Mouse (Mus musculus): ENCODE results near the gene Zfp362.
A peak's percentile ranks its signal among the peaks of the same experiment; 100 is the strongest.

The Zfp362 gene

DNA sequence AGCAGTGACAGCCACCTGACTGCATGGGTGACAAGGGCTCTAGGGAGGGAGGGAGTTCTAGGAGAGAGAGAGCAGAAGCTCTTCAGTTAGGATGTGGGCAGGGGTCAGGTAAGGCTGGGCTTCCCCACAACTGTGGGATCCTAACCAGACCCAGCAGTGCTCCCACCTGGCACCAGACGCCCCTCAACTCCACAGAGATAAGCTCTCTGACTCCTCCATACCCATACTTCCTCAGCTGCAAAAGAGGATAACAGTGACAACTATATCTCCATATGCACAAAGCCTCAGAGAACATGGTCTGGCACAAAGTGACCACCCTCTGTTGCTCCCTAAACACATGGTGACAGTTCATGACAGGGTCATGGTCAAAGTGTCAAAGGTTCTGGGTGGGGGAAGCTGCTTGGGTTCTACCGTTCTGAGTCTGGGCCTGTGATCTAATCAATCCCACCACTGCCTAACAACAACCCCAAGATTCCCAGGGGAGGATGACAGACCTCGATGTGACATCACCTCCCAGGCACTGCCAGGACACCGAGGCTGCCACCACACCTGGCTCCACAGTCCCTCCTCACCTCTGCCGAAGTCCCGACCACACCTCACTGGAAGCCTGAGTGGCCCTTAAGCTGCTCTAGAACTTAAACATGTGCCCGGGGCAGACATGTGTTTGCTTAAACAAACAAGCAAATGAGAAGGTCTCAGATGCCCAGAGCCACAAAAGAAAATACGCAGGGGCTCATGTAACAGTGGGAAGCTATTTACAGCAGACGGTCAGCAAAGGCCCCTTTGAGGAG, 4.0 kb downstream of the Zfp362 start:
- DNase-seq (ENCODE audit: low read depth, low spot score): no peak

GRCm38 (mm10) chr4:128796788-128797187, 9.1 kb downstream of the Zfp362 start:
- no peak for DNase-seq (ENCODE audit: low read depth, low spot score)

- DNase-seq (ENCODE audit: low read depth, low spot score): no peak
Observed at GRCm38 (mm10) chr4:128795596-128795995, 10.2 kb downstream of the Zfp362 start.

- DNase-seq (ENCODE audit: low read depth, low spot score): no peak
Observed at GRCm38 (mm10) chr4:128794198-128794597, 11.6 kb downstream of the Zfp362 start.

DNA sequence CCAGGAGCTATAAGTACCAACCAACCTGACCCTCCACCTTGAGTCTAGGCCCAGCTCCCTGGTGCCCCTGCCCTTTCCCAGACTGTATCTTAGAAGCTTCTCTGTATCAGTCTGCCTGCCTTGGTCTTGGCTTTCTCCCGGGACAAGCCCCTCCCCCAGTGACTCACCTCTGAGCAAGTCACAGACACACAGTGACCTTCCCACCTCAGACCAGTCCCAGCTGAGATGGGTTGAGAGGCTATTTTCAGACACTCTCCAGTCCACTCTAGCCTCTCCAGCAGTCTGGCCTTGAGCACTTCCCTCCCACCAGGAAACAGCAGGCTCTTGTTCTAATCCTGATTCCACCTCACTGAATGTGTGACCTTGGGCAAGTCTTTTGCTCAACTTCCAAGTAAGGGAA, 12.1 kb downstream of the Zfp362 start:
- no peak for DNase-seq (ENCODE audit: low read depth, low spot score)

- no peak for DNase-seq (ENCODE audit: low read depth, low spot score)
Observed at GRCm38 (mm10) chr4:128789646-128790045, 16.2 kb downstream of the Zfp362 start.

DNA sequence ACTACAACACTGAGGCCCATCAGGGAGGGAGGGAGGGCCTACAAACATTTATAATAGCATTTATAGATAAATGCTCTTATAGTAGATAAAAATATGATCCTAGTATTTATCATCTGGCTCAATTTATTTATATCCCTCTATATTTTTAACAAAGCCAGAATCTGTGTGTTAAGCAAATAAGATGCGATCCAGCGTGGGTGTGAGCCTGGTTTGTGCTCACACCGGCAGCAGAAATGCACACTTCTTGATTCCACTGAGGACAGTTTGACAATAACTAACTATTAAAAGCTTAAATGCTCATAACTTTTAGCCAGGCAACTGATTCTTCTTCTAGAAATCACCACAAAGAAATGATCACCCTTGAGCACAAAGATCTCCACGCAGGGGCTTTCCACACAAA, 17.7 kb downstream of the Zfp362 start:
- no peak for DNase-seq (ENCODE audit: low read depth, low spot score)

DNA sequence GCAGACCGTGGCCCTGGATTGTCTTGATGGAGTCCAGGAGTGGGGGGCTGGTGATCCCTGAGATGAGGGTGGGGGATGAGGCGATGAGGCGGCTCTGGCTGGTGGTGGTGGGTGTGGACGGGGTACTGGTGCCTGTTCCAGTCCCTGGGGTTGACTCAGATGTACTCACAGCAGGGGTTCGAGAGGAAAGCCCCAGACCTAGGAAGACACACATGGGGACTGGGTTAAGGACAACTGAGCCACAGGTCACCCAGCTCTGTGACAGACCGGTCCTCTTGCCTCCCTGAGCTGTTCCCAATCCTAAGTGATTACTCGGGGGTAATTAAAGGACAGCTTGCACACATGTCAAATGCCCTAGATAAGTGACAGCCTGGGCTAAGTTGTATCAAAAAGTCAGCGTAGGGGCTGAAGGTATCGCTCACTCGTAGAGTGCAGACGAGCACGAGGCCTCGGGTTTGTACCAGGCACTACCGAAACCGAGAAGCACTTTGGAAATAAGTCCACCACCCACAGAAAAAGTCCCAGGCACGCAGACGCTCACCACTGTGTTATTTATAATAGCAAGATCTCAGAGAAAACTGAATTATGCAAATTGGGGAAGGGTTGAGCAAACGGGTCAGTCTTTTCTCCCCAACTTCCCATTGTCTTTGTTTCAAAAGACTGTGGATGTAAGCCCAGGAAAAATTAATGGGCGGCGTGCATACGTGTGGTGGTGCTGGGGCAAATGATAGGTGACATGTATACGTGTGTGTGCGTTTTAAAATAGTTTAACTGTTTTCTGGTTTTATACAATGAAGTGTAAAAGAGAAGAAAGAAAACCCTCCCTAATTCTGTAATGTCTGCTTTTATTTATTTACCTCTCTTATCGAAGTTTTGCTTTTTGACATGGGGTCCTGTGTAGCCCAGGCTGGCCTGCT, 18.6 kb downstream of the Zfp362 start:
- no peak for DNase-seq (ENCODE audit: low read depth, low spot score)

- DNase-seq (ENCODE audit: low read depth, low spot score): no peak
Observed at GRCm38 (mm10) chr4:128785921-128786654, 19.8 kb downstream of the Zfp362 start.

DNA sequence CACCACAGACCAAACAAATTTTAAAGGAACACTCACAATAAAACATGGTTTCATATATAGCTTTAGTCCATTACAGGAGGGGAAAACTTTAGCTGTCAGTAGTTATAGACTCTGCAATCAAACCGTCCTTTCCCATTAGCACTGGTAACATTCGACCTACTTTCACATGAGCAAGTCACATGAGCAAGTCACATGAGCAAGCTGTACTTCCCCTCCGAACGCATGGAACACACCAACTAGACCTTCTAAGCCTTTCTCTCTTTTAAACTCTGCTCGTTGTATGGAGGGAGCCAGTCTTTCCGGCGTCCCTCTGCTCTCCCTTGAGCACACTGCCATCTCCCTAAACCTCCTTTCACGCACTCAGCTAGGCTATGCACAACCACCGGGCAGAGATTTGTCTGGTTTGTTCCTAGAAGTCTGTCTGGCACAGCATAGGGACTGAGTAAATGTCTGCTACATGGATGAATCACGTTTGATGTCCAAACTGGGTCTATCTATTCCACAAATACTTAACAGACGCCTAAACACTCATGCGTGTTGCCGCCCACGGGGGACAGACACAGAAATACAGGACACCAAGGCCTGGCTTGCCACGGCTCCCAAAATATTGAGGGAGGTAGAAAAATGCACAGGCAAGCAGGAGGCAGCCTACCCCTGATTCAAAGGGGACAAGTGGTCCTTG, 20.8 kb downstream of the Zfp362 start:
- DNase-seq (ENCODE audit: low read depth, low spot score): no peak

- no peak for DNase-seq (ENCODE audit: low read depth, low spot score)
Observed at GRCm38 (mm10) chr4:128782645-128783044, 23.2 kb downstream of the Zfp362 start.

DNA sequence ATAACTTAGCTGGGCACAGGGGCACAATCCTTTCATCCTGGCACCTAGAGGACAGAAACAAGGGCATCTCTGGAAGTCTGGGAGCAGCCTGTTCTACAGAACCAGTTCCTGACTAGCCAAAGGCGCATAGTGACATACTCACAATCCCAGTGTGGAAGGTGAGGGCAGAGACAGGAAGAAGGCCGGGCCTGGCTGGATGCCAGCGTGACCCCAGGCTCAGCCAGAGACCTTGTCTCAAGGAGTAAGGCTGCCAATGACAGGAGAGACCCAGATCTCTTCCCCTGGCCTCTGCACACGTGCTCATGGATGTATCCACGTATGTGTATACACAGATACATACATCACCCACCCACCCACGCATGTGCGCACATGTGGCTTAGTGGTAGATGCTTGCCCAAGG, 23.8 kb downstream of the Zfp362 start:
- DNase-seq (ENCODE audit: low read depth, low spot score): no peak

GRCm38 (mm10) chr4:128777593-128777992, 28.3 kb downstream of the Zfp362 start:
- no peak for DNase-seq (ENCODE audit: low read depth, low spot score)

GRCm38 (mm10) chr4:128776568-128777289, 29.1 kb downstream of the Zfp362 start:
- peak; percentile 62 for DNase-seq (ENCODE audit: low read depth, low spot score)

DNA sequence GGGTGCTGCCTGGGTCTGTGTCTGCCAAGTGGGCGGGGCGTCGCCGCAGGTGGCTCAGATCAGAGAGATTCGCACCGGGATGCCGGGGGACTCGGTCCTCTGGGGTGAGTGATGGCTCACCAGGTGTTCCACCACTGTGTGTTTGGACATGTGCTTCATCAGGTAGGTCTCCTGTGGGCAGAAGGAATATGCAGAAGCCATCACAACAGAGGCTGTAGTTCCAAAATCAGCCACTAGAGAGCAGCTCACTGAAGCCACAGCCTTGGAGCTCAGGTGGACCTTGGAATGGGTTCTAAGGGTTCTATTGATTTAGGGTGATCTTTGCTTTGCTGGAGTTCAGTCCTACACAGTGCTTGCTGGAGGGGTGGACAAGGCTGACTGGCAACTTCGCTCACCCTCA, 31.4 kb downstream of the Zfp362 start:
- no peak for DNase-seq (ENCODE audit: low read depth, low spot score)

- DNase-seq (ENCODE audit: low read depth, low spot score): no peak
Observed at GRCm38 (mm10) chr4:128773820-128774219, 32.0 kb downstream of the Zfp362 start.

GRCm38 (mm10) chr4:128770698-128771097, 35.1 kb downstream of the Zfp362 start:
- no peak for DNase-seq (ENCODE audit: low read depth, low spot score)

- no peak for DNase-seq (ENCODE audit: low read depth, low spot score)
Observed at GRCm38 (mm10) chr4:128769569-128770355, 36.1 kb downstream of the Zfp362 start.

DNA sequence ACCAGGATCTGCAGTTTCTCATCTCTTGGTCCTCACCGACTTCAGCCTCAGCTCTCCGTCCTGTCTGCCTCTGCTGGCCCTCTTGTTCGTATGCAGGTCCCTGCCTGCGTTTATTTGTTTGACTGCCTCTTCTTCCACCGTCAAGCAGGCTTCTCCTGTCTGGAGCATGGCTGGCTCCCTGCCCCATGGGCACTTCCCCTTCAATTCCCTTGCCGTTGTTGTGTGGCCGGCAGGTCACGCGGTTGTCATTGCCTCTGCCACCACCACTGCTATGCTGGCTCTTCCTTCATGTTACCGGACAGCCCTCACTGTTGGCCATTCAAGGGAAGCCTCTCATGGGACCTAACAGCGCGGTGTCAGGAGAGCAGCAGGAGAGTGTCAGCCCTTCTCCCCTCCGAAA, 37.7 kb downstream of the Zfp362 start:
- no peak for DNase-seq (ENCODE audit: low read depth, low spot score)

GRCm38 (mm10) chr4:128766929-128767328, 38.9 kb downstream of the Zfp362 start:
- DNase-seq (ENCODE audit: low read depth, low spot score): no peak
